Mouse (Mus musculus) neutrophil, adult 5-6 weeks (primary cell): Measurements from ENCODE around the gene Bpi. TPM values are rescaled to one million over a fixed set of nuclear protein-coding genes. Genes with fewer than 3 reads are reported as not detected.

Experiments used
- ATAC-seq: fragments of 151-379, 151-347 bp; 2 replicates; pipeline ENCODE4 v1.8.0; 2017; ENCODE audit warnings: mild to moderate bottlenecking, moderate TSS enrichment; ENCODE audit not compliant: insufficient number of reproducible peaks, poor library complexity, low FRiP score, severe bottlenecking; ENCODE audit errors: extremely low read depth
- total RNA-seq: library from RNA; stranded (forward); fragments of 200-1000 nt; gene quantifications from 2 replicates; pipeline ENCODE4 v1.2.3, GENCODE M21; 2017

Gene Bpi
- total RNA-seq, 1 experiment from 2014 or later = not detected

- ATAC-seq = no peak
Observed at GRCm38 (mm10) chr2:158238101-158238500, 19.8 kb upstream of the Bpi start.

DNA sequence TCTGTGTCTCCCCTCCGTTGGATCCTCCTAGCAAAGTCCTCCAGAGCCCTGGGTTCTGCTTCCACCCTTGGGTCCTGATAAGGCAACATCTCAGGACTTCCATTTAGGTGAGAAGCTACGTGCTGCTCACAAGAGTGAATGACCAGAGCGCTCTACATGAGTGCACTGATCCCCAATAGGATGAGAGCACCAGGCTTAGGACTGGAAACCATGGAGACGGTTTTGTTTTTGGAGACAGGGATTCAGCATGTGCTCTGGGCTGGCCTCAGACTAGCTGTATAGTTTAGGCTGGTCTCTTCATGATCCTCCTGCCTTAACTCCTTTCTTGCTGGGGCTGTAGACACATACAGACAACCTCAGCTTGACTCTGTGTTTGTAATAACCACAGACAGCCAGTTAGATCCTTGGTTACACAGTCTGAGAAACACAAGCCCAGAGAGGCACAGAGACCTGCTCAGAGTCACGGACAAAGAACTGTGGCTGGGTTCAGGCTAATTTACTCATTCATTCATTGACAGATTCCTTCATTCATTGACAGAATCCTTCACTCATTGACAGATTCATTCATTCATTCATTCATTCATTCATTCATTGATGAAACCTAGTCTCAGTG lies 16.7 kb upstream of the Bpi start:
- ATAC-seq = no peak

- ATAC-seq = no peak
Observed at GRCm38 (mm10) chr2:158242170-158242896, 15.6 kb upstream of the Bpi start.

DNA sequence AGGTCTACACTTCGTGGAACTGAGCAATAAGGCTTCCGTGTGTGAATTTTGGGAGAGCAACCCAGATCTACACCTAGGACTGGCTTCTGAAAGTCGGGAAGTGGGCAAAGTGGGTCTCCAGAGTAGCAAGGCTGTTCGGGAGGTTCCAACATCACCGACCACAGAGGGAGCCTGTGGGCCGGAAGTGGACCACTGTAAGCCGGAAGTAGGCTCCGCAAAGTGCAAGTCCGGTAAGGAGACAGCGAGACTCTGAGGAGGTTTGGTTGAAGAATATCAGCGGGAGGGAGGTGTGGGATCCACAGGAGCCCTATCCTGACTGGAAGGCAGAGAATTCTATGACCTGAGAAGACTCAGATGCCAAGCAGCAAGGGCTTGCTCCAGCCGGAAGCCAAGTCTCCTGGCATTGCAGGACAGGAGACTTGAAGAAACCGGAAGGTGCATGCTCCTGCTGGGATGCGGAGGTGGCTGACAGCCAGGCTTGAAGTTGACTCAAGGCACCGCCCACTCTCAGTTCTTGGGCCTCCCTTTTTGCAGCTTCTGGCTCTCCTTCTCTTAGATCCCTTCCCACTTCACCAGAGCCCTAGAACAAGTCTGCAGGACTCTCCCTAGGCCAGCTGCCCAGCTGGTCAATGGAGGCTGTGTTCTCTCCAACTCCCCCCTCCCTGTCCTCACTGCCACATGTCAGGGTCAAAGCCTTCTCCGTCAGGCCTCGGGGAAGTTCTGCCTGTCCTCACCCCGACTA lies 14.6 kb upstream of the Bpi start:
- ATAC-seq = no peak

DNA sequence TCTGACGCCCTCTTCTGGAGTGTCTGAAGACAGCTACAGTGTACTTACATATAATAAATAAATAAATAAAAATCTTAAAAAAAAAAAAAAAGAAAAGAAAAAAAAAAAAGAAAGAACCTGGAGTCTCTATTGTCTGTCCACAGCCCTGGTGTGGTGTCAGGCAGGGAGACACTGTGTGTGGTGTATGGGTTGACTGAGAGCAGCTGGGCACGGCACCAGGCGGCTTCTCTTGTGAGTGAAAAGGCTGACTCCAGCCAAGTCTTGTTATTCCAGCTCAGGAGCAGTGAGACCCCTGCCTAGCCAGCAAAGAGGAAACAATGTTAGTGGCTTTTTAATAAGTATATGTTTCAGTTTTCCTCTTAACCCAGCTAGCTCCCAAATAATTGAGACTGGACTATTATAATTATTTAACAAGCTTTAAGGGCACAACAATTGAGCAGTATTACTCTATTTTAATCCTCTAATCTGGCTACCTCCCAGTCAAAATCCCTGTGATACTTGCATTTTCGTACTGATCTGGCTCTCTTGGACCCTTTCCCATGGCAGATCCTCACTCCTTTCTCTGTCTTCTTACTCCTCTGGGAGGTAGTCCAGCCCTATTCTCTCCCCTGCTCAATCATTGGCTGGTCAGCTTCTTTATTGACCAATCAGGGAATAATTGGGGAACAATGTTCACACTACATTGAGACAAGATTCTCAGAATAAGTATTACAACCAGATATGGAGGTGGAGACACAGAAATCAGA lies 12.6 kb upstream of the Bpi start:
- no peak for ATAC-seq

GRCm38 (mm10) chr2:158247852-158248251 lies 10.0 kb upstream of the Bpi start:
- ATAC-seq = no peak

DNA sequence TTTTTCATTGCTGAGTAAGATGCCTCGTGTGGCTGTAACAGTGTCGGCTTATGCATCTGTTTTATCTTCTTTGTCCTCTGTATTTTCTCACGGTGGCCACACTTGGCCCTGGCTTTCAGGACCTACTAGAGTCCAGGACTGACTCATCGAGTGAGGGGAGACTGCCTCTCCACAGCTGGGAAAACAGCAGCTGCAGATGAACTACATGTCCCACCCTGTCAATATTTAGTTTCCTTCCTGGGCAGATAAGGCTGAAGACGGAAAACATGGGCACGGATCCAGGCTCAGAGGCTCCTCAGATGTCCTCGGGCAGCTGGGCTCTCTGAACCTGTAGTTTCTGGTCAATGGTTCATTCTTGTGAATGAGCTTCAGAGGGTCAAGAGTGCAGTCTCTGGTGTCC lies 9.6 kb upstream of the Bpi start:
- ATAC-seq = no peak

- ATAC-seq = no peak
Observed at GRCm38 (mm10) chr2:158250558-158250957, 7.3 kb upstream of the Bpi start.

GRCm38 (mm10) chr2:158253806-158254205 lies 4.1 kb upstream of the Bpi start:
- no peak for ATAC-seq

- ATAC-seq = no peak
Observed at GRCm38 (mm10) chr2:158256894-158257293, 1.0 kb upstream of the Bpi start.

DNA sequence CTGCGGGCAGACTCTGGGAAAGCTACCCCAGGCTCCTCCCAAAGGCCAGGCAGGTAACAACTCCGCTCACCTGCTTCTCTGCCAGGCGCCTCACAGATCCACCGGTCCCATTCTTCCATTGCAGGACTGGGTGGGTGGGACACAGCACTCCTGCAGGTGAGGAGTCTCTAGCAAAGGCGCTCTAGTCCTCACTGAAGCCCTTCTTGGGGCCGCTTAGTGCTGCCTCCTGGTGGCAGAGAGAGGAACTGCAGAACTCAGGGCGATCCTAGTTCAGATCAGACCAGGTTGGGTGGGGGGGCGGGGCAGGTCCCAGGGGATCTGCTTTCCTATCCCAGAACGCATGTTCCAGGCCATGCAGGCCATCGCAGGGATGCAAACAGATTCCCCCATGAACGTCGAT lies 887 bp downstream of the Bpi start:
- peak; percentile 53 for ATAC-seq

- ATAC-seq = no peak
Observed at GRCm38 (mm10) chr2:158259498-158259897, 1.6 kb downstream of the Bpi start.

DNA sequence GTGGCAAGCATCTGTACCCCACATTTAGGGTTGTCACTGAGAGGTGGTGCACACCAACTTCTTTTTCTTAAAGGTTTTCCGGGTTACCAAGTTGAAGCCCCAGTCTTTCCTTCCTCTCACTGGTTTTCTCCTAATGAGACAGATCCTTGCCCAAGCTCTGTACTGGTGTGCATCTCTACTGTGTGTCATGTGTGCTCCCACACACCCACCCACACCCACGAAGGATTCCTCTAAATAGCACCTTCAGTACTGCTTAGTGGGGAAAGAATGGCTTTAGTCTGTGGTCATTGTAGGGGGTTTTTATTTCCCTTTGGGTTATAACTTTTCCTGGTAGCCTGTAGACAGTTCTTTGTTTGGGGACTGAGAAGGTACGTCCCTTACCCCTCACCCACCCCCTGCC lies 7.0 kb downstream of the Bpi start:
- no peak for ATAC-seq

DNA sequence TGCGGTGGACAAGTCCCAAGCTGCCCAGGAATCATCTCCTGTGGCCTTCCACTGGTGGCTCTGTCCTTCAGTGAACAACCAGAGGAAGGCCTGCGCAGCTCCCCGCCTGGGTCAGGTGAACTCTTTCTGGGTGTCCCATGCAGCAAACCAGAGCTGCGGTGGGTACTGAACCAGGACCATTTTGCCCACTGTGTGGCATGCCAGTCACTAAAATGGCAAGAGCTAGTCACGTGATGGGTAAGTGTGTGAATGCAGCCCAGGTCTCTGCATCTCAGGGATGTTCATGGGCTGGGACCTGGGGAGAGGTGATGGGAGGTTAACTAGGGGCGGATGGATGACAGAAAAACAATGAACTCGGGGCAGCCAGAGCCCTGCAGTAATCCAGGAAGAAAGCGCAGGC lies 12.1 kb downstream of the Bpi start:
- no peak for ATAC-seq

DNA sequence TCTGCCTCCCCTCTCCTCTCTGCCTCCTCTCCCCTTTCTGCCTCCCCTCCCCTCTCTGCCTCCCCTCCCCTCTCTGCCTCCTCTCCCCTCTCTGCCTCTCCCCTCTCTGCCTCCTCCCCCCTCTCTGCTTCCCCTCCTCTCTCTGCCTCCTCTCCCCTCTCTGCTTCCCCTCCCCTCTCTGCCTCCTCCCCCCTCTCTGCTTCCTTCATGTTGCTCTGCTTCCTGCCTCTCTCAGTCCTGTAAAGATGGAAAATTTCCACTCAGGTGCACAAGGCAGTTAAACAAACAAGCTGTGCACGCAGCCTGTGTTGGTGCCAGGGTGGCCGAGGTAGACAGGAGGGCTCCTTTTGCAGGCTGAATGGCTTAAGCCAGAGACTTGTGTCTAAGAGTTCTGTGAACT lies 15.8 kb downstream of the Bpi start:
- ATAC-seq = no peak

GRCm38 (mm10) chr2:158275349-158275748 lies 17.5 kb downstream of the Bpi start:
- no peak for ATAC-seq

DNA sequence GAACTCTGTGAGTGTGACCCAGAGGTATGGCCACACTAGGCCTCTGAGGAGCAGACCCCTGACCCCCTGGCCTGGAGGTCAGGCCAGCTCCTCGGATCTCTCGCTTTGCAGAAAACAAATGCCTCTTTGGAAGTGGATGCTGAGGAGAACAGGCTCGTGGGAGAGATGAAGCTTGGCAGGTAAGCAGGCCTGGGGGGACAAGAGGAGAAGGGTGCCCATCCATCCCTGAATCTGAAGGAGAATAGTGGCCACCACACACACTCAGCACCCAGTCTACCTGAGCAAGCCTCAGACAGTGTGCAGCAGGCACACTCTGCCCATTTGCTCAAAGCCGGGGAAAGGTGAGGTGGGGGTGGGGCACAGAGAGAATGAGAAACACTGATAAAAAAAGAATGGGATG lies 17.9 kb downstream of the Bpi start:
- no peak for ATAC-seq

DNA sequence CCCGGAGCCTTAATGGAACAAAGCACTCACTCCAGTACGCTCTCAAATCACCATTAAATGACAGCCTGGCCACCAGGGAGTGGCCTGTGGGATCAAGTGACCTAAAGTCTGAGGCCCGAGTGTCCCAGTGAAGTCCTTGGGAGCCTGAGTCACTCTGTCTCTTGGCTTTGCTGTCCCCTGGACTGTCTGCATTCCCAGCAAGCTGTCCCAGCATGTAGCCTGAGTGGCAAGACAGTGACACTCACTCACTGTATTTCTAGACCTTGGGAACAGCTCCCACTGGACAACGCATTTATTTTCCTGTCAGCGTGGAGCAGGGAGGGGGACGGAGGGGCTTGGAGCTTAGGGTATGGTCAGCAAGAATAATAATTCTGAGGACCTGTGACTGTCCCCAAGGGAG lies 18.6 kb downstream of the Bpi start:
- no peak for ATAC-seq

GRCm38 (mm10) chr2:158276878-158277277 lies 19.0 kb downstream of the Bpi start:
- no peak for ATAC-seq

DNA sequence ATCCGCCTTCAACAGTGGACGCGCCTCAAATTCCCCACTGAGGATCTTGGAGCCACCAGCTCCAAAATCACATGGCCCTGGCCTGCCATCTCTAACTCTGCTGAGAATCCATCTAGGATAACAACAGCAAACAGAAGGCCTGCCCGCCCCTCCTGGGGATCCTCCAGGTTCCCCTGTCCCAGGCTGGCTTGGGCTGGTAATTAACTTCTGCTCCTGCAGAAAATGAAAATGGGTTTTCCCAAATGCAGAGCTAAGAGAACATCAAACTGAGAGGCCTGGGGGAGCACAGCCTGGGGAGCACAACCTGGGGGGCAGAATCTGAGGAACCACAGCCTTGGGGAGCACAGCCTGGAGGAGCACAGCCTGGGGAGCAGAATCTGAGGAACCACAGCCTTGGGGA lies 21.8 kb downstream of the Bpi start:
- no peak for ATAC-seq
